Mouse (Mus musculus) liver, embryonic 11.5 days (tissue): ENCODE measurements around the gene Abca4. TPM values are rescaled to one million over a fixed set of nuclear protein-coding genes. Genes with fewer than 3 reads are reported as not detected.

Experiments
- ATAC-seq: fragments of 200-750 bp; cut with Nextera tagmentation; replicated peaks from 2 replicates; pipeline ENCODE4 v1.8.0; 2017; ENCODE audit warnings: moderate number of reproducible peaks, mild to moderate bottlenecking, moderate TSS enrichment, moderate library complexity; ENCODE audit not compliant: low FRiP score
- DNase-seq: peaks from one replicate; pipeline ENCODE4 v3.0.0-alpha.2; 2017; ENCODE audit warnings: low spot score
- H3K27ac ChIP-seq: fragments of 300-500 bp; sonication (generic); 2 replicates; pipeline ENCODE4 v1.5.1; 2014; ENCODE audit warnings: mild to moderate bottlenecking, low read depth, low read length, control low read depth
- H3K27me3 ChIP-seq: fragments of 300-500 bp; sonication (generic); replicated peaks from 2 replicates; pipeline ENCODE4 v1.6.1; 2014; ENCODE audit warnings: low read length, mixed read lengths; ENCODE audit not compliant: control insufficient read depth, insufficient read depth
- H3K36me3 ChIP-seq: fragments of 300-500 bp; sonication (generic); 2 replicates; pipeline ENCODE4 v1.6.1; 2014; ENCODE audit warnings: mild to moderate bottlenecking, low read length, moderate library complexity, mixed read lengths; ENCODE audit not compliant: control insufficient read depth, insufficient read depth
- H3K4me1 ChIP-seq: fragments of 300-500 bp; sonication (generic); replicated peaks from 2 replicates; pipeline ENCODE4 v1.6.1; 2014; ENCODE audit warnings: low read length, mixed read lengths; ENCODE audit not compliant: control insufficient read depth, insufficient read depth
- H3K4me2 ChIP-seq: fragments of 300-500 bp; sonication (generic); 2 replicates; pipeline ENCODE4 v1.6.1; 2014; ENCODE audit warnings: mild to moderate bottlenecking, control low read depth, moderate library complexity
- H3K4me3 ChIP-seq: fragments of 300-500 bp; sonication (generic); 2 replicates; pipeline ENCODE4 v1.5.1; 2014; ENCODE audit warnings: low read depth, low read length, control low read depth
- H3K9ac ChIP-seq: fragments of 300-500 bp; sonication (generic); 2 replicates; pipeline ENCODE4 v1.6.1; 2014; ENCODE audit warnings: low read depth, low read length, control low read depth
- H3K9me3 ChIP-seq: fragments of 300-500 bp; sonication (generic); 2 replicates; pipeline ENCODE4 v1.6.1; 2016; ENCODE audit warnings: low read length, inconsistent platforms, mixed read lengths; ENCODE audit not compliant: control insufficient read depth
- WGBS: fragments of 180-500 bp; shearing (Covaris S2); extraction: QIAGEN DNeasy Blood & Tissue Kit; methylation state at CpG from one replicate; pipeline ENCODE4 v1.1.7; 2014; 5-methylcytosine and 5-hydroxymethylcytosine counted together
- polyA plus RNA-seq: library from polyadenylated mRNA; unstranded; fragments of >200 nt; fragmentation: Nextera tagmentation; extraction: Ambion mirVana; gene quantifications from 2 replicates; pipeline ENCODE4 v1.2.1, GENCODE M21; 2014

Gene Abca4
- polyA plus RNA-seq, 1 experiment from 2014 or later, result 3.2 TPM

DNA sequence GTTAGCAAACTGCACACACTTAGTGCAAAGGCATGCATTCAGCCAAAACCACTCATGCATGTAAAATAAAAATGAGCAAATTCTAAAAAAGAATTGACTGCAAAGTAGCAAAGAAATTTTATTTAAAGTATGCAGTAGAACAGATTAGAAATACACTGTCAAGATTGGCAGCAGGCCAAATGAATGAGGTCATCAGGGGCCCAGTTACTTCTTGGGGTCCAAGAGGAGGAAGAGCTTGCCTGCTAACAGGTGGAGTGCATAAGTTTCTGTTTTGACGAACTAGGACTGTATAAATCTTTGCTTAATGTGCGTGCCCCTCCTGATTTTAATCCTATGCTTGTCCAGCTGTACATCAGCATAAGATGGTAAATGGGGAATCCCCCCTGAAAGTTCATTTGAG lies 109.8 kb downstream of the Abca4 start:
- Histone ChIP-seq H3K9ac (no peak overlapping the region), H3K4me3 (no peak overlapping the region), H3K27me3 (no peaks in the 10 kb centered on the region), H3K27ac (no peak overlapping the region), H3K9me3 (no peaks in the 10 kb centered on the region), H3K4me1 (no peaks in the 10 kb centered on the region), H3K36me3 (no peaks in the 10 kb centered on the region), H3K4me2 (no peak overlapping the region)
- DNase-seq (no peak), ATAC-seq (no peak)
- WGBS, result 75% methylated on average over 2 of the region's 2 CpGs

DNA sequence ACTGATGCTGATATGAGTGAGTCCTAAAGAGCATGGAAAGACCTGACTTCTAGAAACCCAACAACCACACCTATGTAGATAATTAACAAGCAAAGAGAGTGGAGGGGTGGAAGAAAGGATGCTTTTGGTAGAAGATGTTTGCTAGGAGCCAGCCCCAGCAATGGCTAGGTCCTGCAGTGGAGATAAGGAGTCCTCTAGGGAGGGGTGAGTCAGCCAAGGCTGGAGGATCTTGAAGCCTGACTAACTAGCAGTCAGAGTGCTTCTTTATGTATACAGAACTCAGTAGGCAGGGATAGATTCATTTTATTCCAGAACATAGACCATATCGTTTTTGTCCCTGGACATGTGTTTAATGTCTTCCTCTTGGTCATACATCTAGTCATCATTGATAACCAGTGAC lies 115.2 kb downstream of the Abca4 start:
- Histone ChIP-seq H3K4me3 (no peak overlapping the region), H3K9ac (no peak overlapping the region), H3K27ac (no peak overlapping the region), H3K9me3 (no peaks in the 10 kb centered on the region), H3K36me3 (no peaks in the 10 kb centered on the region), H3K4me1 (no peaks in the 10 kb centered on the region), H3K27me3 (no peaks in the 10 kb centered on the region), H3K4me2 (no peak overlapping the region)
- no peak for DNase-seq
- 60% methylated on average over 1 of the region's 1 CpGs for WGBS
- no peak for ATAC-seq

DNA sequence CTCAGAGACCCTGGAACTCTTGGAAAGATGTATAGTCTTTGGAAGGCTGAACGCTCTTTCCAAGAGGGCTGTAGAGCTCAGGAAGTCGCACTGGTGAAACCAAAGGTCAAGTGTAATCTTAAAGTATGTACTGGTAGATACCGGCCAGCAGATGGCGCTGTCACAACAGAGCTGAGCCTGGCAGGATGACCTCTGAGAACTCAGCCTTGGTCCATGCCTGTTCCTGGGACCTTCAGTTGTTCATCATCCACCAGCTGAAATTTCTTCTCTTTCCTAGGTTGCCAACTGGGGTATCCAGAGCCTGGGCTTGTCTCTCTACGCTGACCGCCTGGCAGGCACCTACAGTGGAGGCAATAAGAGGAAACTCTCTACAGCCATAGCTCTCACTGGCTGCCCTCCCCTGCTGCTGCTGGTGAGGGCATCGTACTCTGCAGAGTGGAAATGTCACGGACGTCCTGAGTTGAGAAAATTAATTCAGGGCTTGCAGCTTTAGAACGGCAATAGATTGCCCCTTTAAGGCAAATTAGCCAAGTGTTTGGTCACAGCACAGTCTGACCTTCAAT lies 125.5 kb downstream of the Abca4 start:
- ATAC-seq (0 out of 2 replicates have a peak, but pooled peaks have one; percentile 39), DNase-seq (peak; percentile 49)
- 41% methylated on average over 10 of the region's 10 CpGs for WGBS
- Histone ChIP-seq H3K4me3 (no peak overlapping the region), H3K9me3 (no peaks in the 10 kb centered on the region), H3K36me3 (no peaks in the 10 kb centered on the region), H3K9ac (no peak overlapping the region), H3K4me1 (no peaks in the 10 kb centered on the region), H3K4me2 (no peak overlapping the region), H3K27me3 (no peaks in the 10 kb centered on the region), H3K27ac (no peak overlapping the region)

DNA sequence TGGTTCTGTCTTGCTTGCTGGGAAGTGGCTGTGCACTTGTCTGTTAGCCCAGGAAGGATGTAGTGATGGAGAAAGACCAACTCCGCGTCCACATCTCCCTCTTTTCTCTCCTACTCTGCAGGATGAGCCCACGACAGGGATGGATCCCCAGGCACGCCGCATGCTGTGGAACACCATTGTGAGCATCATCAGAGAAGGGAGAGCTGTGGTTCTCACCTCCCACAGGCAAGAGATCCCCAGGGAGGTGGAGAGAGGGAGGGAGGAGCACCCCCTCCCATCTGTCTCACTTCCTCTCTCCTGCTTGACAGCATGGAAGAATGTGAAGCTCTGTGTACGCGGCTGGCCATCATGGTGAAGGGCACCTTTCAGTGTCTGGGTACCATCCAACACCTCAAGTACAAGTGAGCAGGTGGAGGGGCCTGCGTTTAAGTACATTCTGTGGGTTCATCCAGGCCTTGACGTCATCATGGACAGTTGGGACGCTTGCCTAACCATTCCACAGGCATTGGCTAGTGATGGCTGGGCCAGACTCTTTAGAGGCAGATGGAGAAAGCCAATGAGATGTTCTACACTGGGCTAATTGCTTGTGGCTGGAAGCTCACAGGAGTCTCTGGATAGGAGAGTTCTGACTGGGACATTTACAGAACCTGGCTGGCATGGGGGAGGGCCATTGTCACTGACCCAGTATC lies 126.5 kb downstream of the Abca4 start:
- DNase-seq, result no peak
- no peak overlapping the region for H3K27ac ChIP-seq
- H3K9me3 ChIP-seq, result no peaks in the 10 kb centered on the region
- no peak overlapping the region for H3K9ac ChIP-seq
- H3K4me3 ChIP-seq, result no peak overlapping the region
- H3K36me3 ChIP-seq, result no peaks in the 10 kb centered on the region
- no peaks in the 10 kb centered on the region for H3K4me1 ChIP-seq
- H3K27me3 ChIP-seq, result no peaks in the 10 kb centered on the region
- ATAC-seq, result no peak
- no peak overlapping the region for H3K4me2 ChIP-seq
- WGBS, result 85% methylated on average over 10 of the region's 10 CpGs

DNA sequence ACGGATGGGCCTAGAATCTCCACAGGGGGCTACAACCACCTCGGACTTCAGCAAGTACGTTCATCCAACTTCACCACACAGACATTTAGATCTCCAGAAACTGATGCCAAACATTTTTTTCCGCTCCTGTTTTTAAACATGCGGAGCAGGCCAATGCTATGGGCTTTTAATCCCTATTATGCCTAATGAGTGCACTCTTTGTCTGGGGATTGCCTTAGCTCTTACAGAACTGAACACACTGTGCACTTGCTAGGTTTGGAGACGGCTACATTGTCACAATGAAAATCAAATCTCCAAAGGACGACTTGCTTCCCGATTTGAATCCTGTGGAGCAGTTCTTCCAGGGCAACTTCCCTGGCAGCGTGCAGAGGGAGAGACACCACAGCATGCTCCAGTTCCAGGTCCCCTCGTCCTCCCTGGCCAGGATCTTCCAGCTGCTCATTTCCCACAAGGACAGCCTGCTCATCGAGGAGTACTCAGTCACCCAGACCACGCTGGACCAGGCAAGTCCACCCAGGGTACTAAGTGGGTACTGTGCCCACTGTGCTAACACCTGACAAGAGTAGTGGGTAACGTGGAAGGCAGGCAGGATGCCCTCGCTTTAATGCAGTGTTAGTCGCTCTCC lies 129.4 kb downstream of the Abca4 start:
- no peak for DNase-seq
- Histone ChIP-seq H3K27me3 (no peaks in the 10 kb centered on the region), H3K4me1 (no peaks in the 10 kb centered on the region), H3K9ac (no peak overlapping the region), H3K4me3 (no peak overlapping the region), H3K9me3 (no peaks in the 10 kb centered on the region), H3K36me3 (no peaks in the 10 kb centered on the region), H3K27ac (no peak overlapping the region), H3K4me2 (no peak overlapping the region)
- no peak for ATAC-seq
- WGBS, result 78% methylated on average over 15 of the region's 15 CpGs

DNA sequence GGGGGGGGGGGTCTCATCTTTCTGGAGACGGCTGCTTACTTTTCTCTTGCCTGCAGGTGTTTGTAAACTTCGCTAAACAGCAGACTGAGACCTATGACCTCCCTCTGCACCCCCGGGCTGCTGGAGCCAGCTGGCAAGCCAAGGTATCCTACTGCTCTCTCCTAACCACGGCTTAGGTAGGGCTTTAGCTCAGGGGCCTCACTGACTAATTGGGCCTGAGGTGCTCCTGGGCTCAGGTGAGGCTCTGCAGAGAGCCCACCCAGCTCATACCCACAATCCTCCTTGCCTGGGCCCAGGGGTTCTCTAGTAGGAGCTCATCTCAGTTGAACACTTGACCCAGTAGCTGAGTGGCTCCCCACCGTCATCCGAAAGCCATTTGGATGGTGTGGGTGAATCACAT lies 131.8 kb downstream of the Abca4 start:
- Histone ChIP-seq H3K27ac (no peak overlapping the region), H3K4me1 (no peaks in the 10 kb centered on the region), H3K4me3 (no peak overlapping the region), H3K4me2 (no peak overlapping the region), H3K27me3 (no peaks in the 10 kb centered on the region), H3K36me3 (no peaks in the 10 kb centered on the region), H3K9me3 (no peaks in the 10 kb centered on the region), H3K9ac (no peak overlapping the region)
- WGBS, result 82% methylated on average over 6 of the region's 6 CpGs
- ATAC-seq, result no peak
- no peak for DNase-seq

DNA sequence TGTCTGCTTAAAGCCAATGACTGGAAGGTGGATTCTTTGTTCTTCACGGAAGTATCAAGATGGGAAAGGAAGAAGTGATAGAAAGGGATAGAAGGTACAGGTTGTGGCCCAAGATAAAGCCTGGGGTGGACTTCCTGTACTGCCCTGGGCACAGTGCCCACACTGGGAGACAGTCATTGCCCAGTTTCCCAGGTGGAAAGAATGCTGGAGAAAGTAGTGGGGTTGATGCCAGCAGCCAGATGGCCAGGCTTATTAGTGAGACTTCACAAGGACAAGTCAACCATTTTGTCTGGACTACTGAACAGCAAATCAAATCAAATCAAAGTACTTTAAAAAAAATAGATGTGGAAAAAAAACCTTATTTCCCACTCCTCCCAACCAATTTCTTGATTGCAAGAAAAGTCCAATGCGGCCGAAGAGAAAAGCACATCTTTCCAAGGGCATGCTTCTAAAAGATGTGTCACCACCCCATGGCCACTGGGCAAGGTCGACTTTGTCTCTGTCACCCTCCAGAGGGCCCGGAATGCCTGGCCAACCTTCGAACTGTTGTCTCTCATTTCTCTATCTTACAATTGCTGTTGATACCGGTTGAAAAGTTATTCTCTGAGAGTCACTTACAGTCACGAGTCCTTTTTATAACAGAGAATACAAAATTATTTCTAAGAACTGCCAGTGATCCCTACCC lies 132.6 kb downstream of the Abca4 start:
- Histone ChIP-seq H3K27ac (no peak overlapping the region), H3K9me3 (no peaks in the 10 kb centered on the region), H3K4me3 (no peak overlapping the region), H3K36me3 (no peaks in the 10 kb centered on the region), H3K27me3 (no peaks in the 10 kb centered on the region), H3K4me1 (no peaks in the 10 kb centered on the region), H3K9ac (no peak overlapping the region), H3K4me2 (no peak overlapping the region)
- WGBS, result 83% methylated on average over 8 of the region's 8 CpGs
- DNase-seq (no peak), ATAC-seq (no peak)

DNA sequence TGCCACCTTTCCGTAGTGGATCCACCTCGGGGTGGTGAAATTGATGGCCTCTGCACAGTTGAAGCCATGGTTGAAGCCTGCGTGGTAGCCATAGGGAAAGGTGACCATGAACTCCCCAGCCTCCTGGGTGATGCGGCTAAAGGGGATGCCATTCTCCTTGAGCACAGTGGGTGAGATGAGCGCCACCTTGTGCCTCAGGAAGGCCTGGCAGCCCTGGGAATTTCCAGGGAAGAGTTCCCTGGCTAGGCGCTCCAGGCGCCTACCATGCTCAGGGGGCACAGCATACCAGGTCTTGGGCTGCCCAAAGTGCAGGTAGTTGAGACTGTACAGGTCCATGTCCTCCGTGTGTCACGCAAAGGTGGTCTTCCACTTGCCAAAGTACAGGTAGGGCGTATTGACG lies 139.9 kb downstream of the Abca4 start:
- WGBS, result 48% methylated on average over 11 of the region's 11 CpGs
- DNase-seq, result no peak

More for the DNA sequence above, 139.9 kb downstream of the Abca4 start:
- Histone ChIP-seq H3K9ac (no peak overlapping the region), H3K27ac (no peak overlapping the region), H3K36me3 (no peaks in the 10 kb centered on the region), H3K27me3 (no peaks in the 10 kb centered on the region), H3K4me1 (no peaks in the 10 kb centered on the region), H3K4me2 (no peak overlapping the region), H3K4me3 (no peak overlapping the region), H3K9me3 (no peaks in the 10 kb centered on the region)
- no peak for ATAC-seq
